Mouse (Mus musculus) midbrain, postnatal 0 days (tissue): ENCODE measurements around the gene Bcl2l15. TPM values are rescaled to one million over a fixed set of nuclear protein-coding genes. Genes with fewer than 3 reads are reported as not detected.

Experiments used
- ATAC-seq: fragments of 200-750 bp; cut with Nextera tagmentation; 2 replicates; pipeline ENCODE4 v1.8.0; 2017; ENCODE audit warnings: moderate number of reproducible peaks, mild to moderate bottlenecking, moderate TSS enrichment, moderate library complexity; ENCODE audit not compliant: low FRiP score
- DNase-seq: peaks from one replicate; pipeline ENCODE4 v3.0.0-alpha.2; 2015; ENCODE audit warnings: low spot score
- H3K27ac ChIP-seq: fragments of 300-500 bp; sonication (generic); 2 replicates; pipeline ENCODE4 v1.5.1; 2014; ENCODE audit warnings: low read depth, mild to moderate bottlenecking, low read length, mixed read lengths
- H3K27me3 ChIP-seq: fragments of 300-500 bp; sonication (generic); 2 replicates; pipeline ENCODE4 v1.6.1; 2014; ENCODE audit warnings: low read length, control low read depth, mixed read lengths; ENCODE audit not compliant: insufficient read depth
- H3K36me3 ChIP-seq: fragments of 300-500 bp; sonication (generic); 2 replicates; pipeline ENCODE4 v1.6.1; 2014; ENCODE audit warnings: low read length, control low read depth, mixed read lengths; ENCODE audit not compliant: insufficient read depth
- H3K4me1 ChIP-seq: fragments of 300-500 bp; sonication (generic); 2 replicates; pipeline ENCODE4 v1.6.1; 2014; ENCODE audit warnings: mild to moderate bottlenecking, control low read depth, antibody characterized with exemption, low read length, mixed read lengths; ENCODE audit not compliant: insufficient read depth
- H3K4me2 ChIP-seq: fragments of 300-500 bp; sonication (generic); 2 replicates; pipeline ENCODE4 v1.6.1; 2014; ENCODE audit warnings: low read depth, mild to moderate bottlenecking, low read length, mixed read lengths; ENCODE audit not compliant: poor library complexity, severe bottlenecking
- H3K4me3 ChIP-seq: fragments of 300-500 bp; sonication (generic); 2 replicates; pipeline ENCODE4 v1.5.1; 2014; ENCODE audit warnings: low read depth, mild to moderate bottlenecking, low read length, moderate library complexity
- H3K9ac ChIP-seq: fragments of 300-500 bp; sonication (generic); replicated peaks from 2 replicates; pipeline ENCODE4 v1.6.1; 2014; ENCODE audit warnings: mild to moderate bottlenecking, low read length, moderate library complexity, mixed read lengths; ENCODE audit not compliant: poor library complexity, severe bottlenecking
- H3K9me3 ChIP-seq: fragments of 300-500 bp; sonication (generic); 2 replicates; pipeline ENCODE4 v1.6.1; 2016; ENCODE audit warnings: low read length, control low read depth
- CTCF ChIP-seq: IDR thresholded peaks from 2 replicates; pipeline ENCODE4 v1.5.1; 2016; ENCODE audit warnings: antibody characterized with exemption, mild to moderate bottlenecking
- WGBS: fragments of 180-500 bp; shearing (Covaris S2); extraction: QIAGEN DNeasy Blood & Tissue Kit; methylation state at CpG from one replicate; pipeline ENCODE4 v1.1.7; 2014; 5-methylcytosine and 5-hydroxymethylcytosine counted together
- polyA plus RNA-seq: library from polyadenylated mRNA; unstranded; fragments of >200 nt; fragmentation: Nextera tagmentation; extraction: Ambion mirVana; gene quantifications from 2 replicates; pipeline ENCODE4 v1.2.1, GENCODE M21; 2015
- total RNA-seq: library from RNA; depleted of rRNA; stranded (reverse); fragments of >200 nt; gene quantifications from 2 replicates; pipeline ENCODE4 v1.2.3, GENCODE M21; 2014

Bcl2l15 gene
- total and polyA plus RNA-seq, 2 experiments from 2014 or later, result 2.5 TPM; not detected in 1

GRCm38 (mm10) chr3:103850644-103851363, 18.4 kb downstream of the Bcl2l15 start:
- H3K36me3 ChIP-seq, result no peaks in the 10 kb centered on the region
- H3K4me2 ChIP-seq, result no peak overlapping the region
- no peaks in the 10 kb centered on the region for H3K9me3 ChIP-seq
- H3K27me3 ChIP-seq, result no peaks in the 10 kb centered on the region
- no peak overlapping the region for H3K9ac ChIP-seq
- ATAC-seq (no peak), DNase-seq (no peak)
- 80% methylated on average over 9 of the region's 9 CpGs for WGBS
- H3K4me3 ChIP-seq, result no peak overlapping the region
- H3K4me1 ChIP-seq, result no peaks in the 10 kb centered on the region
- no peak overlapping the region for H3K27ac ChIP-seq
- TF ChIP-seq CTCF, result no peak

- no peak overlapping the region for H3K4me3 ChIP-seq
- no peak overlapping the region for H3K27ac ChIP-seq
- DNase-seq (no peak), ATAC-seq (no peak)
- no peak for TF ChIP-seq CTCF
- no peaks in the 10 kb centered on the region for H3K27me3 ChIP-seq
- 90% methylated on average over 6 of the region's 6 CpGs for WGBS
- no peaks in the 10 kb centered on the region for H3K4me1 ChIP-seq
- H3K4me2 ChIP-seq, result no peak overlapping the region
- H3K9me3 ChIP-seq, result no peaks in the 10 kb centered on the region
- no peaks in the 10 kb centered on the region for H3K36me3 ChIP-seq
- H3K9ac ChIP-seq, result no peak overlapping the region
Measured at GRCm38 (mm10) chr3:103851481-103851880, 19.1 kb downstream of the Bcl2l15 start.

- Histone ChIP-seq H3K9me3 (no peaks in the 10 kb centered on the region), H3K27me3 (no peaks in the 10 kb centered on the region), H3K4me1 (no peaks in the 10 kb centered on the region), H3K9ac (no peak overlapping the region), H3K4me3 (no peak overlapping the region), H3K36me3 (no peaks in the 10 kb centered on the region), H3K4me2 (no peak overlapping the region), H3K27ac (no peak overlapping the region)
- DNase-seq (no peak), ATAC-seq (no peak)
- WGBS, result 91% methylated on average over 8 of the region's 8 CpGs
- no peak for TF ChIP-seq CTCF
Measured at GRCm38 (mm10) chr3:103851882-103852281, 19.5 kb downstream of the Bcl2l15 start.

- Histone ChIP-seq H3K4me3 (no peak overlapping the region), H3K27ac (no peak overlapping the region), H3K9ac (no peak overlapping the region), H3K27me3 (no peaks in the 10 kb centered on the region), H3K9me3 (no peaks in the 10 kb centered on the region), H3K4me1 (no peaks in the 10 kb centered on the region), H3K36me3 (no peaks in the 10 kb centered on the region), H3K4me2 (no peak overlapping the region)
- DNase-seq (peak; percentile 59), ATAC-seq (no peak)
- WGBS, result 53% methylated on average over 3 of the region's 3 CpGs
- TF ChIP-seq CTCF, result peak; percentile 60
Measured at GRCm38 (mm10) chr3:103852565-103853299, 20.3 kb downstream of the Bcl2l15 start.

- DNase-seq, result peak; percentile 40
Measured at GRCm38 (mm10) chr3:103853804-103854203, 21.4 kb downstream of the Bcl2l15 start.

More at GRCm38 (mm10) chr3:103853804-103854203, 21.4 kb downstream of the Bcl2l15 start:
- WGBS, result 42% methylated on average over 8 of the region's 8 CpGs
- Histone ChIP-seq H3K4me2 (no peak overlapping the region), H3K9me3 (no peaks in the 10 kb centered on the region), H3K36me3 (no peaks in the 10 kb centered on the region), H3K27me3 (no peaks in the 10 kb centered on the region), H3K4me1 (no peaks in the 10 kb centered on the region), H3K4me3 (no peak overlapping the region), H3K27ac (no peak overlapping the region), H3K9ac (no peak overlapping the region)
- TF ChIP-seq CTCF, result no peak
- ATAC-seq, result no peak
